Mouse (Mus musculus): Measurements from ENCODE around the gene Lce1h. TPM values are rescaled to one million over a fixed set of nuclear protein-coding genes. Genes with fewer than 3 reads are reported as not detected.

Lce1h gene
- not detected in 2 replicates for polyA plus RNA-seq (2015; fragmentation: Nextera tagmentation; extraction: Ambion mirVana)

- no peak within 1 kb of the TSS for H3K4me3 ChIP-seq (replicated peaks)
- no peaks in the 10 kb centered on the region for H3K4me1 ChIP-seq
- H3K27ac ChIP-seq (replicated peaks) = no peak within 1 kb of the TSS
- no peak for ATAC-seq (ENCODE audit: low FRiP score)
- no peak within 1 kb of the TSS for H3K4me2 ChIP-seq
- 87% methylated on average over 1 of the region's 1 CpGs for WGBS
- H3K36me3 ChIP-seq = no peaks in the 10 kb centered on the region
- no peaks in the 10 kb centered on the region for H3K27me3 ChIP-seq (replicated peaks)
- H3K9ac ChIP-seq (replicated peaks) = no peak within 1 kb of the TSS
- no peaks in the 10 kb centered on the region for H3K9me3 ChIP-seq (replicated peaks)
Measured at GRCm38 (mm10) chr3:92764965-92765364, at the start of gene Lce1h. Lce1h (minus strand) TSS chr3:92765065.

GRCm38 (mm10) chr3:92807791-92808190 is 42.9 kb upstream of the Lce1h start, which contains the start of gene Lce1k:
Lce1k (minus strand) TSS chr3:92807891.
- Histone ChIP-seq H3K36me3 (no peaks in the 10 kb centered on the region), H3K4me3 (replicated peaks) (no peak within 1 kb of the TSS), H3K9me3 (replicated peaks) (no peaks in the 10 kb centered on the region), H3K27ac (replicated peaks) (no peak within 1 kb of the TSS), H3K9ac (replicated peaks) (no peak within 1 kb of the TSS), H3K4me1 (no peaks in the 10 kb centered on the region), H3K4me2 (no peak within 1 kb of the TSS), H3K27me3 (replicated peaks) (no peaks in the 10 kb centered on the region)
- no peak for ATAC-seq (ENCODE audit: low FRiP score)

GRCm38 (mm10) chr3:92790414-92790813 is 25.5 kb upstream of the Lce1h start, which contains the start of gene Lce1j:
Lce1j (minus strand) TSS chr3:92790514.
- no peak within 1 kb of the TSS for H3K4me2 ChIP-seq
- no peak within 1 kb of the TSS for H3K4me3 ChIP-seq (replicated peaks)
- H3K27me3 ChIP-seq (replicated peaks) = no peaks in the 10 kb centered on the region
- H3K4me1 ChIP-seq = no peaks in the 10 kb centered on the region
- H3K36me3 ChIP-seq = no peaks in the 10 kb centered on the region
- ATAC-seq (ENCODE audit: low FRiP score) = no peak
- no peaks in the 10 kb centered on the region for H3K9me3 ChIP-seq (replicated peaks)
- 88% methylated on average over 1 of the region's 1 CpGs for WGBS
- H3K9ac ChIP-seq (replicated peaks) = no peak within 1 kb of the TSS
- no peak within 1 kb of the TSS for H3K27ac ChIP-seq (replicated peaks)

- no peak within 1 kb of the TSS for H3K27ac ChIP-seq (replicated peaks)
- ATAC-seq (ENCODE audit: low FRiP score) = no peak
- H3K9me3 ChIP-seq (replicated peaks) = no peaks in the 10 kb centered on the region
- no peak within 1 kb of the TSS for H3K4me3 ChIP-seq (replicated peaks)
- H3K4me2 ChIP-seq = no peak within 1 kb of the TSS
- WGBS = 86% methylated on average over 1 of the region's 1 CpGs
- H3K36me3 ChIP-seq = no peaks in the 10 kb centered on the region
- H3K9ac ChIP-seq (replicated peaks) = no peak within 1 kb of the TSS
- H3K4me1 ChIP-seq = no peaks in the 10 kb centered on the region
- no peaks in the 10 kb centered on the region for H3K27me3 ChIP-seq (replicated peaks)
Measured at GRCm38 (mm10) chr3:92778799-92779198, 13.9 kb upstream of the Lce1h start, which contains the start of gene Lce1i. Lce1i (minus strand) TSS chr3:92778899.

GRCm38 (mm10) chr3:92771573-92771972 is 6.7 kb upstream of the Lce1h start:
- Histone ChIP-seq H3K4me2 (no peak overlapping the region), H3K9ac (replicated peaks) (no peak overlapping the region), H3K4me1 (no peaks in the 10 kb centered on the region), H3K27ac (replicated peaks) (no peak overlapping the region), H3K9me3 (replicated peaks) (no peaks in the 10 kb centered on the region), H3K4me3 (replicated peaks) (no peak overlapping the region), H3K27me3 (replicated peaks) (no peaks in the 10 kb centered on the region), H3K36me3 (no peaks in the 10 kb centered on the region)
- no peak for ATAC-seq (ENCODE audit: low FRiP score)
- 29% methylated on average over 3 of the region's 3 CpGs for WGBS

- H3K4me2 ChIP-seq = no peak overlapping the region
- H3K27ac ChIP-seq (replicated peaks) = no peak overlapping the region
- H3K9me3 ChIP-seq (replicated peaks) = no peaks in the 10 kb centered on the region
- H3K9ac ChIP-seq (replicated peaks) = no peak overlapping the region
- H3K27me3 ChIP-seq (replicated peaks) = no peaks in the 10 kb centered on the region
- ATAC-seq (ENCODE audit: low FRiP score) = no peak
- H3K4me1 ChIP-seq = no peaks in the 10 kb centered on the region
- no peak overlapping the region for H3K4me3 ChIP-seq (replicated peaks)
- 55% methylated on average over 3 of the region's 3 CpGs for WGBS
- H3K36me3 ChIP-seq = no peaks in the 10 kb centered on the region
Measured at GRCm38 (mm10) chr3:92753197-92753596, 11.7 kb downstream of the Lce1h start.

- Histone ChIP-seq H3K4me1 (no peaks in the 10 kb centered on the region), H3K9ac (replicated peaks) (no peak within 1 kb of the TSS), H3K27me3 (replicated peaks) (no peaks in the 10 kb centered on the region), H3K36me3 (no peaks in the 10 kb centered on the region), H3K9me3 (replicated peaks) (no peaks in the 10 kb centered on the region), H3K4me3 (replicated peaks) (no peak within 1 kb of the TSS), H3K4me2 (no peak within 1 kb of the TSS), H3K27ac (replicated peaks) (no peak within 1 kb of the TSS)
- 92% methylated on average over 1 of the region's 1 CpGs for WGBS
- ATAC-seq (ENCODE audit: low FRiP score) = no peak
Measured at GRCm38 (mm10) chr3:92752238-92752637, 12.6 kb downstream of the Lce1h start, which contains the start of gene Lce1g. Lce1g (minus strand) TSS chr3:92752338.

- Histone ChIP-seq H3K4me3 (replicated peaks) (no peak within 1 kb of the TSS), H3K36me3 (no peaks in the 10 kb centered on the region), H3K4me1 (no peaks in the 10 kb centered on the region), H3K9ac (replicated peaks) (no peak within 1 kb of the TSS), H3K27me3 (replicated peaks) (no peaks in the 10 kb centered on the region), H3K27ac (replicated peaks) (no peak within 1 kb of the TSS), H3K4me2 (no peak within 1 kb of the TSS), H3K9me3 (replicated peaks) (no peaks in the 10 kb centered on the region)
- no peak for ATAC-seq (ENCODE audit: low FRiP score)
- 84% methylated on average over 1 of the region's 1 CpGs for WGBS
Measured at GRCm38 (mm10) chr3:92738996-92739395, 25.9 kb downstream of the Lce1h start, which contains the start of gene Gm38119. Gm38119 (minus strand) TSS chr3:92739096.

GRCm38 (mm10) chr3:92722631-92723030 is 42.2 kb downstream of the Lce1h start:
- no peak for ATAC-seq (ENCODE audit: low FRiP score)
- Histone ChIP-seq H3K36me3 (no peaks in the 10 kb centered on the region), H3K9me3 (replicated peaks) (no peaks in the 10 kb centered on the region), H3K27me3 (replicated peaks) (no peaks in the 10 kb centered on the region), H3K4me1 (no peaks in the 10 kb centered on the region), H3K4me2 (no peak overlapping the region), H3K4me3 (replicated peaks) (no peak overlapping the region), H3K27ac (replicated peaks) (no peak overlapping the region), H3K9ac (replicated peaks) (no peak overlapping the region)
- WGBS = 89% methylated on average over 5 of the region's 5 CpGs

- no peak within 1 kb of the TSS for H3K9ac ChIP-seq (replicated peaks)
- no peak within 1 kb of the TSS for H3K4me2 ChIP-seq
- H3K4me1 ChIP-seq = no peaks in the 10 kb centered on the region
- ATAC-seq (ENCODE audit: low FRiP score) = no peak
- H3K9me3 ChIP-seq (replicated peaks) = no peaks in the 10 kb centered on the region
- H3K27ac ChIP-seq (replicated peaks) = no peak within 1 kb of the TSS
- no peak within 1 kb of the TSS for H3K4me3 ChIP-seq (replicated peaks)
- 85% methylated on average over 3 of the region's 3 CpGs for WGBS
- H3K27me3 ChIP-seq (replicated peaks) = no peaks in the 10 kb centered on the region
- no peaks in the 10 kb centered on the region for H3K36me3 ChIP-seq
Measured at GRCm38 (mm10) chr3:92720250-92720649, 44.6 kb downstream of the Lce1h start, which contains the start of gene Lce1f. Lce1f (minus strand) TSS chr3:92720350.

- H3K4me2 ChIP-seq = no peak overlapping the region
- no peaks in the 10 kb centered on the region for H3K36me3 ChIP-seq
- H3K4me1 ChIP-seq = no peaks in the 10 kb centered on the region
- H3K27ac ChIP-seq (replicated peaks) = no peak overlapping the region
- no peak overlapping the region for H3K9ac ChIP-seq (replicated peaks)
- no peak overlapping the region for H3K4me3 ChIP-seq (replicated peaks)
- H3K9me3 ChIP-seq (replicated peaks) = no peaks in the 10 kb centered on the region
- no peaks in the 10 kb centered on the region for H3K27me3 ChIP-seq (replicated peaks)
- no peak for ATAC-seq (ENCODE audit: low FRiP score)
Measured at GRCm38 (mm10) chr3:92715122-92715521, 49.7 kb downstream of the Lce1h start.
